Mouse (Mus musculus): ENCODE results near the gene Pah.

GRCm38 (mm10) chr10:87485721-87486620, 35.6 kb upstream of the Pah start:
- TF ChIP-seq CTCF (conservative IDR thresholded peaks at IDR 0.05; ENCODE audit: insufficient read depth, insufficient read length, low read depth, low read length) (no peak), POLR2A (IDR thresholded peaks at IDR 0.05; ENCODE audit: low read depth, low read length) (no peak)
